Mouse (Mus musculus) T-helper 17 cell (primary cell): ENCODE measurements around the gene Flvcr2.

ENCODE experiments used
- in situ Hi-C, 2 experiments: fragments of 300-600 bp; cut with MboI, MseI; formaldehyde crosslinking; loops; 1 replicate in 1 of 2; 2 replicates in 1 of 2; pipeline ENCODE4 v1.15.1; 2025; ENCODE audit warnings: high pct_unique_total_duplicates in 2 of 2

Flvcr2 gene

GRCm38 (mm10) chr12:85784916-85785815 lies 38.8 kb downstream of the Flvcr2 start:
- in situ Hi-C loops: no loop called here

GRCm38 (mm10) chr12:85792158-85792557 lies 45.8 kb downstream of the Flvcr2 start:
- in situ Hi-C loops: no loop called here

DNA sequence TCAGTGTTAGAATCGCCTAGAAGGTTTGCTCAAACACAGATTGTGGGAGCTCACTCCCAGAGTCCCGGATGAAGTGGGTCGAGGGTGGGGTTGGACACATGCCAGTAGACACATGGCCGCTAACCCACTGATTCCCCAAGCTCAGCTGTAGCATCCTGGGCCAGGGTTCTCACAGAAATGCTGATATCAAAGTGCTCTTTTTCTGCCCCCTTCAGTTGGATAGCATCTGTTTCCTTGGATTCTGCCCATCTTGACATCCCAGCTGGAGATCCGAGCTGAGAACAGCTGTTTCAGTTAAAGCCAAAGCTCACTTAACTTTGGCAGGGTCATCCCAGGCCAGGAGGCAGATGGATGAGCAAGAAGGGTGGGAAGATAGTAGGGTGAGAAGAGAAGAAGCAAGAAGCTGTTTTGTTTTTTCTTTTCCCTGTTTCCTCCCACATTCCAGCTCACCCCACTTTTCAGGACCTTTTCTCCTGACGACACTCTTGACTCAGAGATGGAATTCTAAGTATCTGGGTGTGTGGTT lies 46.5 kb downstream of the Flvcr2 start:
- in situ Hi-C loops: no loop called here

GRCm38 (mm10) chr12:85794094-85794493 lies 47.8 kb downstream of the Flvcr2 start:
- in situ Hi-C loops: no loop called here

- in situ Hi-C loops: no loop called here
Observed at GRCm38 (mm10) chr12:85795551-85795950, 49.2 kb downstream of the Flvcr2 start.

- in situ Hi-C loops: no loop called here
Observed at GRCm38 (mm10) chr12:85800031-85800430, 53.7 kb downstream of the Flvcr2 start.

- in situ Hi-C loops: no loop called here
Observed at GRCm38 (mm10) chr12:85809726-85810125, 63.4 kb downstream of the Flvcr2 start.

DNA sequence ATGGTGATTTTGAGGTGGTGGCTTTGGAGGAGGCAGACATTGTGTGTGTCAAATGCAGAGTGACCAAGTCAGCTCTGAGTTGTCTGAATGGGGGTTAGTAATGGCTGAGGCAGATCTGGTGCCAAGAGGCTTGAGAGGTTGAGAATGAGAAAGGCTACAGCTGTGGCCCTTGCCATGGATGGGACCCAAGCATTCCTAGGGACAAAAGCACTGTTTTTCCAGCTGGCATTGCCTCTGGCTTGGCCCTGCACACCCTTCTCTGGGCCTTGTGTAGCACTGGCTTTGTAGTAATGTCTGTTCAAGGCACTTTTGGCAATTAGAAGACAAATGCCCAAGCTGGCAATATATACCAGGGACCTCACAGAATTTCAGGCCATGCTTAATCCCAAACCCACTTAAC lies 64.6 kb downstream of the Flvcr2 start:
- in situ Hi-C loops: no loop called here

DNA sequence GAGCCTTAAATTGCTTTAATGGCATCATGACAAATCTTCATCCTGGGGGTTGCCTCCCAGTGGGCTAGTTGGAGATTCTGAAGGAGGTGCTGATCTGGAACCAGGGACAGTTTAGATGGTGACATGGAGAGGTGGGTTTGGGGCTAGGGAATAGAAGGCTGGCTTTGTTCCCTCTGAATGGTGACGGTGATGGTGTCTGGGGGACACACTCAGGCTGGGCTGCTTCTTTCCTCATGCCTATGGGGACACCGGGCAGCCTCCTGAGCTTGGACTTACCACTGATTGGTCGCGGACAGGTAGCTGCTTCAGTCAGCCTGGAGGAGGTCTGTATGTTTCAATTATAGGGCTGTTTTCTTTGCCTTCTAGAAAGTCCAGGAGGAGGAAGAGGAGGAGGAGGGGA lies 65.3 kb downstream of the Flvcr2 start:
- in situ Hi-C loops: no loop called here

GRCm38 (mm10) chr12:85813599-85813998 lies 67.3 kb downstream of the Flvcr2 start:
- in situ Hi-C loops: no loop called here

DNA sequence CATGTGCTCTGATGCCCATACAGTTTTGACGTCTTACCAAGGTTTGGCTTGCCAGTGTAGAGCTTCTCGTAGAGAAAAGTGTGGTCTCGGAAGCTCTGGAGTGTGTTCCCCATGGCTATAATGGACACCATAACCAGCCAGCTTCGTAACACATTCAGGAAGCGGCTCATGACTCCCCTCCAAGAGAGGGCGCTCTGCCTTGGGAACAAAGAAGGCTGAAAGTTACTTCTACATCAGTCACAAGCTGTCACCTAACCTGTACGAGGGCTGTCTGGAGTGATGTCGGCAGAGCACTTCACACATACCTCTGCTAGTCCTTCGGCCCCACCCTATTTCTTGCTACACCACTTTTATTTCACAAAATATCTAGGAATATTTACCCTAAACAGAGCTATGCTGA lies 75.7 kb downstream of the Flvcr2 start:
- in situ Hi-C loops: no loop called here

DNA sequence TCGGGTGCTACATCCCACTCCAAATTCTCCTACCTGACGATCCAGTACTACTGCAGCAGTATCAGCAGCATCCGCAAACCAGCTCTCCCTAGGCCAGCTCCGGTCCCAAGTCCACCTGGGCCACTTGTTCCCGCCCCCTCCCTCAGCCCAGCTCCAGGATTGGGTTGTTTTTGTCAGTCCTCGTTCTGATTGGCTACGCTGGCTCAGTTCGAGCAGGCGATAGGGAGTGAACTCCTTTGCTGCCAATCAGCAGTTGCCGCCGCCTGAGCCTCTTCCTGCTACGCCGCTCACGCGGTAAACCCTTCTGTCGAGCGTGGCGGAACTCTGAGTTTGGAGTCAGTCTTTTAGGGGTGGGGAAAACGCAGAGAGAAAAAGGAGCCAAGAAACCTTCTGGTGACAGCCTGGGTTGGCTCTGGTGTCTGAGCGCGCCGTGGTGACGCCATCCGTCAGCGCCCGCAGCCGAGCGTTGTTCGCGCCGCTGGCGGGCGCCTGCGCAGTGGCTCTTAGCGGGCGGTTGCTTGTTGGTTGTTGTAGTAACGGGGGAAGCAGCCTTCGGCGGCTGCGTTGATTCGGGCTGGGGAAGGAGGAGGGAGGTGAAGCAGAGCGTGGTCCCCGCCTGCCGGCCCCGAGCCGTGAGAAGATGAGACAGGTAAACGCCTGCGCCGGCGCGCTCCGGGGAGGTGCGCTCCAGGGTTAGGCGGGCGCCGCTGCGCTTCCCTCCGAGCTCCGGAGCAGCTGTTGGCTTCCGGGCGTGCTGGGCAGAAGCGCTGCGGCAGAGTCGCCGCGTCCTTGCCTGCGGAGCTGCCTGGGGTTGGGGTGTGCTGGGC lies 78.3 kb downstream of the Flvcr2 start, which contains the start of the genes Erg28 and Ttll5:
Erg28 (minus strand) TSS at position 113 of the 827 bp plus-strand sequence.
Ttll5 (plus strand) TSS at position 222 of the 827 bp plus-strand sequence.
- in situ Hi-C loops: loop anchor here in 1 of 2 experiments (25.0 kb wide), 1 partner anchor 1387 kb away; no protein-coding TSS in a partner anchor

DNA sequence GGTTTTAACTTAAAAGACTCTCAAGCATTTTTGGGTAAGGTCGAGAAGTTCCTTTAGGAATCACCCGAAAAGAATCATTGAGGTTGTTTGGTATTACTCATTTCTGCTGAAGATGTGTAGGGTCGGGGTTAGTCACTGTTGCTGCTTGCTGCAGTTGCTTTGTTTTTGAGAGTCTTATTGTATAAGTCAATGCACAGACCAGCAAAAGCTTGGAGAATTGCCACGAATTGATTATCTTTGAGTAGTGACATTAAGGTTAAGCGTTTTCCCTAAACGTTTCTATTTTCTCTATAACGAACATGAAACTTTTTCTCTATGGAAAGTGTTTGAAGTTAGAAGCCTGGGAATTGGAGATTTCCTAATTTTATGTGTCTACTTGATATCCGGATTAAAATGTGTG lies 79.0 kb downstream of the Flvcr2 start:
- in situ Hi-C loops: loop anchor here in 1 of 2 experiments (25.0 kb wide), 1 partner anchor 1388 kb away; no protein-coding TSS in a partner anchor

GRCm38 (mm10) chr12:85825822-85826221 lies 79.5 kb downstream of the Flvcr2 start:
- in situ Hi-C loops: loop anchor here in 1 of 2 experiments (25.0 kb wide), 1 partner anchor 1389 kb away; no protein-coding TSS in a partner anchor

DNA sequence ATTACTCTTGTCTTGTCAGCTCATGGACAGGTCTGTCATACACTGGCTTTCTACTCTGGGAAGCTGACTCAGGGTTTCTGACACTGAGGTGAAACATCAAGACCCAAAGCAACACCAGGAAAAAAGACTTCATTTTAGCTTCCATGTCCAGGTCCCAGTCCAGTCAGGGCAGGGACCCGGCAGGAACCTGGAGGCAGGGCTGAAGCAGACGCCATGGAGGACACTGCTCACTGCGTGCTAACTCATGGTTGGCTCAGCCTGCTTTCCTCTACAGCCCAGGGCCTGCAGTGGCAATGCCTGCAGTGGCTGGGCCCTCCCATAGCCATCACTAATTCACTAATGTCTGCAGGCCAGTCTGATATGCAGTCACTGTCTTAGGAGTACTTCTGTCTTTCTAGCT lies 82.5 kb downstream of the Flvcr2 start:
- in situ Hi-C loops: loop anchor here in 1 of 2 experiments (25.0 kb wide), 1 partner anchor 1392 kb away; no protein-coding TSS in a partner anchor

DNA sequence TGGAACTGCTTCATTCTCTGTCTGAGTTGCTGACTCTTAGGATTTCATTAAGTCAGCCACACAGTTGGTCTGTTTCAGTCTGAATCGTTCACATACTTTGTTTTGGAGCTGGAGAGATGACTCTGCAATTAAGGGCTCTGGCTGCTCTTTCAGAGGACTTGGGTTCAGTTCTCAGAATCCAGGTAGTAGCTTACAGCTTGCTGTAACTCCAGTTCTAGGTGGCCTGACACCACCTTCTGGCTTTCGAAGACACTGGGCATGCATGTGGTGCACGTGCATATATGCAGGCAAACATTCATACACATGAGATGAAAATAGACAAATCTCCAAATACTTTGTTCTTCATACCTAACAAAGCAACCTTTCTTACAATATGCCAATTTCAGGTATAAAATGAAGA lies 83.5 kb downstream of the Flvcr2 start:
- in situ Hi-C loops: loop anchor here in 1 of 2 experiments (25.0 kb wide), 1 partner anchor 1393 kb away; no protein-coding TSS in a partner anchor

DNA sequence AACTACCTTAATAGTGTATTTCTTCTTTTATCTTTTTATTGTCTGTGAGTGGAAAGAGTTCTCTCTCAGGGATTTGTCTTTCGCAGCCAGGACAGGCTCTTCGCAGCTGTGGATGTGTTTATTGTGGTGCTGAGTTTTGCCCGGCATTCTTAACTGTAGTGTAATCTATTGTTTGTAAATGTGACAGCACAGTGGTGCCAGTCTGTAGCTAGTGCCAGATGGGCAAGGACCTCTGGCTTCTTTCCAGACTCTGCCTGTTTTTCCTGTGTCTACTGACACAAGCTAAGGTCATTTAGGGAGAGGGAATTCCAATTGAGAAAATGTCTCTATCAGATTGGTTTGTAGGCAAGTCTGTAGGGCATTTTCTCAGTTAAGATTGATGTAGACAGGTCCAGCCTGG lies 84.4 kb downstream of the Flvcr2 start:
- in situ Hi-C loops: loop anchor here in 1 of 2 experiments (25.0 kb wide), 1 partner anchor 1393 kb away; no protein-coding TSS in a partner anchor

- in situ Hi-C loops: loop anchor here in 1 of 2 experiments (25.0 kb wide), 1 partner anchor 1397 kb away; no protein-coding TSS in a partner anchor
Observed at GRCm38 (mm10) chr12:85834543-85834942, 88.2 kb downstream of the Flvcr2 start.

DNA sequence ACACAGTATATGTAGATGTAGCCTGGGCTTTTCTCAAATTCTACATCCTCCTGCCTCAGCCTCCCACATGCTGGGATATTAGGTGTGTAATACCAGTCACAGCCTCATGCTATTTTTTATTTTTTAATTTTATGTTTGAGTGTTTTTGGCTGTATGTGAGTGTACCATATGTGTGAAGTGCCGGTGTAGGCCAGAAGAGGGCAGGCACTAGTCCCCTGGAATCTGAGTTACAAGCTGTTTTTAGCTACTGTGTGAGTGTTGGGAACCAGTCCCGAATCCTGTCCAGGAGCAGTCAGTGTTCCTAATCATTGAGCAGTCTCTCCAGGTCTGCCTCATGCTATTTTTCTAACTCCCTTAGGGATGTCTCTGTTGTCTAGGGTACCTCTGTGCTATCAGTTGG lies 91.4 kb downstream of the Flvcr2 start:
- in situ Hi-C loops: loop anchor here in 1 of 2 experiments (25.0 kb wide), 1 partner anchor 1400 kb away; no protein-coding TSS in a partner anchor

GRCm38 (mm10) chr12:85839371-85840000 lies 93.1 kb downstream of the Flvcr2 start:
- in situ Hi-C loops: loop anchor here in 1 of 2 experiments (25.0 kb wide), 1 partner anchor 1402 kb away; no protein-coding TSS in a partner anchor
